Mouse (Mus musculus) cerebral cortex, adult 2 months (tissue): ENCODE data around the gene Fth1.

ENCODE experiments used
- WGBS: fragments of 180-500 bp; shearing (Covaris S2); methylation state at CpG from one replicate; pipeline ENCODE4 v1.1.7; 2018; 5-methylcytosine and 5-hydroxymethylcytosine counted together

Gene Fth1

GRCm38 (mm10) chr19:9992011-9992958 is 11.9 kb downstream of the Fth1 start:
- WGBS = 60% methylated on average over 26 of the region's 26 CpGs

GRCm38 (mm10) chr19:9993036-9993656 is 12.7 kb downstream of the Fth1 start:
- 10% methylated on average over 17 of the region's 17 CpGs for WGBS

DNA sequence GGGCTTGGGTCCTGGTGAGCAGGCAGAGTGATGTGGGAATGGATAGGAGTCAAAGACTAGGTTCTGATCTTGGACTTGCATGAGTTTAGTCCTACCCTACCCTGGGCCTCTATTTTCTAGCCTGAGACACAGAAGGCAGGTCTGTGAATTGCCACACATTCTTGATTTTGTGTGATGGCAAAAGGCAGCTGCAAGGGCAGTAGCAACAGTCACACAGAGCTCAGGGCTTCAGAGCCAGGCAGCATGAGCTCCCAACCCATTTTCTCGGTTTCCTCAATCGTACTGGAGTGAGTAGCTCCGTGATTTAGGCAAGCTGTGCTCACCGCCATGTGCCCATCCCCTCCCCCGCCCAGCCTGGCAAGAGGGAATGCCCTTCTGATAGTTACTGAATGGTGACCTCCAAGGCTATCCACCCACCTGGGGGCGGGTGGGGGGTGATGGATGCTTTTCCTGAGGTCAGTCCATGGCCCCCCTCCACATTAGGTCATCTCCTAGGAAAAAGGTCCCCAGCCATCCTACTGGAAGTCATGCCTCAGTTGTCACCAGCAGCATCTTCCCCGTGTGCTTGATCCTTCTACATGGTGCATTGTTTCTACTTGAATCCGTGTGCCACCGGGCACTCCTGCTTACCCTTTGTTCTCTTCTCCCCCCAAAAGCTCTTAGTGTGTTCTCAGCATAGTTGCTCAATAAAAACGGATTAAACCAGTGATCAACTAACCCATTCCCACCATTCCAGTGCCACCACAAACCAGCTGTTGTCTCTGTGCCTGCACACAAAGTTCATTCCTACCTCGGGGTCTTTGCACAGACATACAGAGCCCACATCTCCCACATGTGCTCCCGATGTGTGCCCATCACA is 17.0 kb downstream of the Fth1 start:
- WGBS = 80% methylated on average over 12 of the region's 12 CpGs

DNA sequence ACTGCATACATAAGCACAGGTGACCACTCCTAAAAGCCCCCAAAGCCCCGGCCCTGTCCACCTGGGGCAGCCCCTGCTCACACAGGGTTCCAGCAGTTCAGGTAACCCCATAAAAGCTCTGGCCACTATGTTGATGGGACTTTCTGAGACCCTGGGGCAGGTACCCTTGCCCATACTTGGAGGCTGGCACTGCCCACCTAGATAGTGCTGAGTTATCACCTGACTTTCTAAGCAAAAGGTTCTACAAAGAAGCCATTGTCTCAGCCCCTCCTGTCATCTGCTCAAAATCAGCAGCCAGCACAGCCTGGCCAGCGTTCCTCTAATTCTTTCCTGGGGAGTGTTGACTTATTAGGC is 17.6 kb downstream of the Fth1 start:
- WGBS = 83% methylated on average over 2 of the region's 2 CpGs

GRCm38 (mm10) chr19:9998736-9999486 is 18.5 kb downstream of the Fth1 start:
- 47% methylated on average over 13 of the region's 13 CpGs for WGBS

DNA sequence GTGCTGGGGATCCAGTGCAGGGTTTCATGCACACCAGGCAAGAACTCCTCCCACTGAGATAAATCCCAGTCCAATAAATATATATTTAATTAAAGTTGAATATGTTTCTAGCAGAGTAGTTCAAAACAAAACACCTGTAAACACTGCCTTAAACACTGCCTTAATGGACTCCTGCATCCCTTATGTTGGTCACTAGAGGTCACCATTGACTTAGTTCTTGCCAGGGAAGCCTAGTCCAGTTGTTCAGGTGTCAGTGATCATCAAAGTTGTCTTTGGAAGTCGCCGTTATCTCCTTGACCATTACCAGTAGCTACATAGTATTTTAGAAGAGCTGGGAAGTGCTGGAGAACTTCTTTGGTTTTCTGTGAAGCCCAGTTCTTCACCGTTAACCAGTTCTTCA is 19.9 kb downstream of the Fth1 start:
- WGBS = 31% methylated on average over 3 of the region's 3 CpGs

- 80% methylated on average over 7 of the region's 7 CpGs for WGBS
These were observed 21.0 kb downstream of the Fth1 start, which contains the start of the genes Best1 and Rab3il1 for GRCm38 (mm10) chr19:10001206-10001969. Best1 (minus strand) TSS chr19:10001633. Rab3il1 (plus strand) TSS chr19:10001669.

DNA sequence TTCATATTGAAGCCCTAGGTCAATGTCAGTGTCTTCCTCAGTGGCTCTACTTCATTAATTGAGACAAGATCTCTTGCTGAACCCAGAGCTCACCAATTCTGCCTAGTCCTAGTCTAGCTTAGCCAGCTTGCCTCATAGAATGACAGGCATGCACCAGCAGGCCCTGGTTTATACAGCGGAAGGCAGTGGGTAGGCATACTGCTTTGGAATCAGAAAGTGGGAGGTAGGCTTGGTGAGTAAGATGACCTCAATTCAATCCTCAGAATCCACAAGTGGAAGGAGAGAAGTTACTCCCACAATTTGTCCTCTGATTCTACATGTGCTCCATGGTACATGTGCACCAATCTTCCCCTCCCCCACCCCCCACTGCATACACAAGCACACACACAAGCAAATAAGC is 23.3 kb downstream of the Fth1 start:
- WGBS = 50% methylated on average over 1 of the region's 1 CpGs

GRCm38 (mm10) chr19:10011408-10011807 is 31.0 kb downstream of the Fth1 start:
- WGBS = 97% methylated on average over 1 of the region's 1 CpGs

DNA sequence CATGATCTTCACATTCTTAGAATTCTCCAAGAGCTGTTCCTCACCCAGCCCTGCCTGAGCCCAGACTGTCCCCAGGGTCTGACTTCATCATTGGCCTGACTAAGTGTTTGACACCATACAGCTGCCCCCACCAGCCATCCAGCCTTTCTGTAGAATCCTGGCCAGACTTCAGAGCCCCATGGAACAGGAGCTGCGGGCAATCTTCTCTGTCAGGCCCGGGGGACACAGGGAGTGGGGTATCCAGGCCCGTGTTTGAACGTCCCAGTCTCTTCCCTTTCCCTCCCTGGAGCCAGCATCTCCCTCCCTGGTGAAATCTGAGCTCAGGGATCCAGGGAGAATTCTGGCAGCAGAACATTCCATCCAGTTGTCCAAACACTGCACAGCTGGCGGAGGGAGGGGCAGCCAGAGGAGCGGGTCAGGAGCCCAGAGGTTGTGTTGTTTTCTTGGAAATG is 32.5 kb downstream of the Fth1 start:
- WGBS = 74% methylated on average over 6 of the region's 6 CpGs

- WGBS = 79% methylated on average over 3 of the region's 3 CpGs
These were observed 33.0 kb downstream of the Fth1 start for GRCm38 (mm10) chr19:10013348-10013747.

- 77% methylated on average over 5 of the region's 5 CpGs for WGBS
These were observed 33.5 kb downstream of the Fth1 start for GRCm38 (mm10) chr19:10013913-10014312.

DNA sequence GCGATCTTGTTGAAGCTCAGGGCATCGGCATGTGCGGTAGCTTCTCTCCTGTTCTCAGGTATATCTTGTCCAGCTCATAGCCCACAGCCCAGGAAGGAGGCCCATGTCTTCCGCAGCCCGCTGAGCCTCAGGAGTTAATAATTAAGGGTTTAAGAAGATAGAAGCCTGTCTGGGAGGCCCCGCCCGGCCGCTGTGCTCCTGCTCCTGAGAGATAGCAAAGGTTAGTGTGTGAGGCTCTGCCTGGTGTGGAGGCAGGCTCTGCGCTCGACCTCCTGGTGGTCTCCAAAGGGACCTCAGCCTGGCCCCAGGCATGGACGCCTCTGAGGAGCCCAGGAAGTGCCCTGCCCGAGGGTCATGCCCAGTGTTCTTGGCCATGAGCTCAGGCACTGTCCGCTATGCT is 34.4 kb downstream of the Fth1 start:
- WGBS = 91% methylated on average over 13 of the region's 13 CpGs

DNA sequence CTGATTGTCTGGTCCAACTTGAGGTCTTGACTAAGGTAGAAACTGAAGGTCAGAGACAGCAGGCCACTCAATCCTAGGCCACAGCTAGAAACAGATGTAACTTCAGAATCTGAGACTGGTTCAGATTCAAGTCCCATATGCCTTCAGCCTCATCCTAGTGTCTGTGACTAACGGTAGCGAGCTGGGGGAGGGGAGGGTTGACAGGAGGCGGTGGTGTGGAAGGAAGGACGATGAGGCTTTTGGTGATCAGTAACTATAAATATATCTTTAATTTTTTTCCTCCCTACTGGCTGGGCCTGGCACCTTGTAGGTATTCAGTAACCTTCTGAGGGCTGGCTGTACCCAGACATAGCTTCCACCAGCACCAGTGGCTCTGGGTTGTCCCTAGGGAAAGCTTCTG is 35.0 kb downstream of the Fth1 start:
- WGBS = 79% methylated on average over 4 of the region's 4 CpGs

DNA sequence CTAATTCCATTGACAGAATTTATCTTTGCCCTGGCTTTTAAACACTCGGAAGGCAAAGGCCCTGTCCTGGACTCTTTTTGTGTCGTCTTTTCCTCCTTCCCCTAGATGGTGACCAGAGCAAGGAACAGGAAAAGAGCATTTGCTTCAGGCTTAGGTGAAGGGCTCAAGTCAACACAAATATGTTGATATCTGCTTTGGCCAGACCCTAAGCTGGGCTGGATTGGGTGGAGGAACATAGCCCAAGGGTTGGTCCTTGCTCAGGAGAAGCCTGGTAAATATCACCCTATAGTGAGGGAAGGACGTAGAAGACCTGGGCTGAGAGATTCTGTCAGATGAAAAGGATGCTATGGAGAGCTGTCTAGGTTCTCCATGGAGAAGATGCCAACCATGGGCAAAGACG is 35.8 kb downstream of the Fth1 start:
- WGBS = 91% methylated on average over 4 of the region's 4 CpGs

GRCm38 (mm10) chr19:10017637-10018526 is 37.5 kb downstream of the Fth1 start:
- WGBS = 9% methylated on average over 44 of the region's 44 CpGs

- WGBS = 1% methylated on average over 3 of the region's 3 CpGs
These were observed 38.1 kb downstream of the Fth1 start for GRCm38 (mm10) chr19:10018527-10018818.

DNA sequence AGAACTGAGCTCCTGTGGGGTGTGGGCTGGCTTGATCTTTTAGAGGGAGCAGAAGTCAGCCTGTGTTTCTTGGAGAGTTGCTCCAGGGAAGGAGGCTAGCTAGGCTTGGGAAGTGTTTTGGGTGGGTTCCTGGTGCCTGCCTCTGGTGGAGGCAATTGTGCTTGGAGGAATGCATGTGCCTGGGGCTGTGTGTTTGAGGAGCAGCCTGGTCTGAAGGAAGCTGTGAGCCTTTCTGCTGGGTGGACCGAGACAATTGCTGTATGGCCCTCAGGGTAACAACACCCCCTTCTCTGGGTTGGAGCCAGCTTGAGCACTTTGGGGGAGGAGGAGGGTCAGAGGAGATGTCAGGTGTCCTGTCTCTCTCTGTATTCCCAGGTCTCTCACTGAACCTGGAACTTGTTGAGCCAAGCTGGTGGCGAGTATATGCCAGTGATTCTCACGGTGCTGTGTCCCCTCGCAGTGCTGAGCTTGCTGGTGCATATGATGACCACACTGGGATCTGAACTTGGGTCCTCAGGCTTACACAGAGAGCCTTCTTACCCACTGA is 38.9 kb downstream of the Fth1 start:
- WGBS = 81% methylated on average over 4 of the region's 4 CpGs

- WGBS = 85% methylated on average over 2 of the region's 2 CpGs
These were observed 41.6 kb downstream of the Fth1 start for GRCm38 (mm10) chr19:10021981-10022380.
